Mouse (Mus musculus) right cerebral cortex, postnatal 4 days (tissue): ENCODE results near the gene Lamc1.
"Not testable (repeated sequence)": the region's sequence is repeated elsewhere in the genome, so short reads cannot be mapped to it uniquely, and the experiment has no call there.

Experiments used
- DNase-seq: peaks from one replicate; pipeline ENCODE4 v3.0.0-alpha.2; 2022

Lamc1 gene

GRCm38 (mm10) chr1:153332444-153333295 is at the start of gene Lamc1:
Gene Lamc1, minus strand, starts transcription at chr1:153332786.
- DNase-seq, result peak; percentile 87

- DNase-seq, result no peak
Observed at GRCm38 (mm10) chr1:153380746-153381282, 48.2 kb upstream of the Lamc1 start.

DNA sequence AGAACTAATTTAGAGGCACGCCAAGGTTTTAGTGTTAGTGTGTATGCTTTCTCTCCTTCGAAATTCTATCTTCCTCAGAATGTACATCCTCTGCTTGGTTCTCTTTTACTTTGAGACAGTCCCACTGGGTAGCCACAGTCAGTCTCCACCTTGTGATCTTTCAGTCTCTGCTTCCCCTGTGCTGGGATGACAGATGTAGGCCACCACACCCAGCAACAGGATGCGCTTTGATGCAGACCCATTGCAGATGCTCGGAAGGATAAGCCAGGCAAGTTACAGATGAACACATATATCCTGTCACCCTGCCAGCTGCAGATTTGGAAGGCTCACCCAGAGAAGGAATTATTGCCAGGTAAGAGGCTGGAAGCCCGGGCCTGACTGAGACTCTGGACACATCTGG is 47.2 kb upstream of the Lamc1 start:
- no peak for DNase-seq

GRCm38 (mm10) chr1:153378587-153378986 is 46.0 kb upstream of the Lamc1 start:
- DNase-seq, result no peak

DNA sequence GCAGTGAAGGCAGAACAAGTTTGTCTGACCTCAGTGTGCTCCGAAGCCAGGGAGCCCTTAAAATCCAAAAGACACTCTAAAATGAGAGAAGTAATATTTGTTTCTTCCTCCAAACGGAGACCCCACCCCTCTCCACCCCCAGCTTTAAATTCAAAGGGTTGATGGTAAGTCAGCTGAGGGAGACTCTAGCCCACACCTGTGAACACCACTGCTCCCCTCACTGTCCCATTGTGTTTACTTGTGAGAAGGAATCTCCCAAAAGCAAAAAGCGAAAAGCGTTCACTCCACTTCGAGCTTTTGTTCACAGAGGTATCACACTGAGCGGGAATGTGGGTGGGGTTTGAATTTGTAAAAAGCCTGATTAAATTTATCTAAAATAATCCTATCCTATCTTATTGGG is 43.9 kb upstream of the Lamc1 start:
- DNase-seq, result no peak

GRCm38 (mm10) chr1:153374136-153374535 is 41.5 kb upstream of the Lamc1 start:
- no peak for DNase-seq

- no peak for DNase-seq
Observed at GRCm38 (mm10) chr1:153371846-153372245, 39.3 kb upstream of the Lamc1 start.

GRCm38 (mm10) chr1:153369011-153369410 is 36.4 kb upstream of the Lamc1 start:
- DNase-seq, result no peak

DNA sequence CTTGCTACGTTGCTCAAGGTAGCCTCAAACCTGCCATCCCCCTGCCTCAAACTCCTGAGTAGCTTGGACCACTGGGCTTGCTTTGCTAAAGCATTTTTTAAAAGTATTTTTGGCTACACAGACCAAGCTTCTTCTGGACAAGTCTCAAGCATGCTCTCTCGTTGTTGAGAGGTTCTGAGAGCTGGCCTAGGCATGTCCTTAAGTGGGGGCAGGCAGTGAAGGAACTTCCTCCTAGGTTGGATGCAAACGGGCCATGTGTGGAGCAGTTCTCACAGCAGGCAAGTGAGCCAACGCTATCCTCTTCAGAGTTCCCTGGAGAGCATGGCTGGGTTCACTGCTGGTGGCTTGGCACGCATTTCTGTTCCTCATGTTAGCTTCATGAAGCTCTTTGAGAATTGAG is 34.5 kb upstream of the Lamc1 start:
- no peak for DNase-seq

- DNase-seq, result no peak
Observed at GRCm38 (mm10) chr1:153361926-153362325, 29.3 kb upstream of the Lamc1 start.

- no peak for DNase-seq
Observed at GRCm38 (mm10) chr1:153360556-153360955, 28.0 kb upstream of the Lamc1 start.

DNA sequence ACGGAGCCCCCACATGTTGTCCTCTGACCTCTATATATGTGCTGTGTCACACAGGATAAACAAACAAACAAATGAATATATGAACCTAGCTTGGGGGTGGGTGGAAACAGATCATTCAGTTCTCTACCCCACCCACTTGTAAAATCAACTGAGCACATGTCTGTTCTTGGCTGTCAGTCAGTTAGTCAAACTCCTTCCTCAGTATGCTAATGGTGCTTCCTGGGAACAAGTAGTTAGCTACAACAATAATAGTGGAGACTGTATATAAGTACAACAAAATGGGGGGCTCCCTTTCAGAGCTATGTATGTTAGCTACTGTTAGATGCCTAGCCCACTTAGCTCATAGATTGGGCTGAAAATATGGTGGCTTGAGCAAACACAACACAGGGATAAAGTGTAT is 24.6 kb upstream of the Lamc1 start:
- no peak for DNase-seq

DNA sequence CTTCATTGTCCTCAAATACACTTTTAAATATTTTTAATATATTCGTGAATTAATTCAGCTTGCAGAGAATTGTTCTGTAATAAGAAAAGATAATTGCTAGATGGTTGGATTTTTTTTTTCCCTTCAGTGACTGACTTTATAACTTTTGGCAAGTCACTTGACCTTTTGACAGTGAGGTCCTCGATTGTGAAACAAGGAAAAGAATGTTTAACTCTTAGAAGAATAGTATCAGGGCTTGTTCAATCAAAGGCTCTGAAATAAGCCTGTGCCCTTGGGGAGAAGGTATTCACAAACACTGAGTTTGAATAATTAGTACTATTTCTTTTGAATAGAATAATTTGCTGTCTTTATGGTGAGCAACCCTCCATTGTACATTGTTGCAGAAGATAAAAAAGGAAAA is 21.9 kb upstream of the Lamc1 start:
- no peak for DNase-seq

DNA sequence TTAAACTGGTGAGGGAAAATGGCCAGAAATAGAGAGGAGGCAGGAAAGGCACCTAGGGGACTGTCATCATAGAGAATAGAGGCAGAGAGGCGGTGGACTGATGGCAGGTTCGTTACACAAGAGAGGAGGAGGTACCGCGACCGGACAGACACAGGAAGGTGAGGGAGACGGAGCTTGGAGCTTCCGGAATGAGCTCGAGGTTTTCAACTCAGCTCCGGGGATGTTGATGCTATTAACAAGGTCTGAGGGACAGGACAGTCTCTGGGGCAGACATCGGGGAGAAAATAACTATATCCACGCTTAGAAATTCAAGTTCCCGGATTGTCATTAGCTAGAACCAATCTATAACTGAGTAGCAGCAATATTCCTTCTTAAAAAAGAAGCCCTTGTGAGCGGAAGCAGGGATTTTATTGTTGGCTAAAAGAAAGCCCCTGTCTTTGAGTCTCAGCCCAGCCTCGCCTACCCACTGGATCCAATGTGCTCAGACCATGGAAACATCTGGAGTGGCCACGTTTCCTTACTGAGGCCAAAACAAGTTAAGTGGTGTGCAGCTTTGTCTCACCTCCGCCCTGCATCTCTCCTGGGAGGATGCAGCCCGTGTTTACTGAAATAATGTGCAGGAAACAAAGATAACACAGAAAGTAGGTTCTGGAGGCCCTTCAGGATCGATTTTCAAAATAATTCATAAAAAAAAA is 21.3 kb upstream of the Lamc1 start:
- no peak for DNase-seq

DNA sequence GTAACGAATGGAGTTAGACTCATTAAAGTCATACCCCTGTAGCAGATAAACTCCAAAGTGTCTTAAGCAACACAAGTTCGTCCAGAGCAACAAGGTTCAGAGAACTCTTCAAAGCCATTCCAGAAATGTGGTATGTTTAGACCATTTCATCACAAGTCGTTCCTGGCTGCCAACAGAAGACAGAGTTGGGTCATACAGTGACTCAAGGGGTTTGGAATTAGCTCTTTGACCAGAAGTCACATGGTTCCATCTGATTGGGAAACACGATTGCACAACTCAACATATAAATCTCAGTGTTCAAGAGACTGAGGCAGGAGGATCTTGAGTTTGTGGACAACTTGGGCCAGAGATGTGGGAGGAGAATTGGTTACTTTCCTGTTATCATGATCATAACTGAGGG is 18.4 kb upstream of the Lamc1 start:
- no peak for DNase-seq

- DNase-seq, result no peak
Observed at GRCm38 (mm10) chr1:153347726-153348125, 15.1 kb upstream of the Lamc1 start.

DNA sequence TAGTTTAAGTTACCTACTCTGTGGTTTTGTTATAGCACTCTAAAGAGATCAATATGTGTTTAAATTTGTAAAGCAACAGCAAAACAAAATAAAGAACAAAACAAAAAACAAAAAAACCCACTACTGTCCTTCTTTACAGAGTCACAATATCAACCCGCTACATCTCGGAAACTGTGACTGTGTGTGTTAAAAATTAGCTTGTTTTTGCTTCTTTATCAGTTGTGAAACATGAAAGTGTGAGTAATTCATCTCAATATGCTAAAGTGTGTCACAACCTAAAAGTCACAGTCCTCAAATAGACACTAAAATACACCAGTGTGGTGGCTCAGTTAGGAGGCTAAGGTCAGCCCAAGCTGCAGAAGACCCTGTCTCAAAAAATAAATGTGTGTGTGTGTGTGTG is 14.5 kb upstream of the Lamc1 start:
- no peak for DNase-seq

DNA sequence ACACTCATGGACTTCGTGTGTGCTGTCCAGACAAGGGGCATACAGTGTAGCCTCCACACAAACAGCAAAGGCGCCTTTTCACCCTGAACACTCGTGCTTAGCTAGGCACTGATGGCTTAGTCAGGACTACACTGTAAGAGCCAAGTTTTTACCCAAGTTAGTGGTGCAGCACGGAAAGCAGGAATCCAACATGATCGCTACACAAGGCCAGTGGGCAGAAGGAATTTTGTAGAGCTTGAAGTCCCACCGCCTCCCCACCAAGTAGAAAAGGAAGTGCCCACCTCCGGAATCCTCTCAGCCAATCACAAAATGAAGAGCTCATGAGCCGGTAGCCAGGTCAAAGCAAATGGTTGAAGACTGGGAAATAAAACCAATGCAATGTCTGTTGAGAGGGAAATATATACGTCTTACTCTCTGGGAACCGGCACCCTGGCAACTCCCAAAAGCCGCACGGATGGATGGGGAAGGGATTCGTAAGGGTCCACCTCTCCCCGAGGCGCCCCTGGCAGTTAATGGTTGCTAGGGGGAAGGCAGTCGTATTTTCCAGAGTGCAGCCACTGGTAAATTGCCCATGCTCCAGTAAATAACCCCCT is 13.2 kb upstream of the Lamc1 start:
- no peak for DNase-seq

DNA sequence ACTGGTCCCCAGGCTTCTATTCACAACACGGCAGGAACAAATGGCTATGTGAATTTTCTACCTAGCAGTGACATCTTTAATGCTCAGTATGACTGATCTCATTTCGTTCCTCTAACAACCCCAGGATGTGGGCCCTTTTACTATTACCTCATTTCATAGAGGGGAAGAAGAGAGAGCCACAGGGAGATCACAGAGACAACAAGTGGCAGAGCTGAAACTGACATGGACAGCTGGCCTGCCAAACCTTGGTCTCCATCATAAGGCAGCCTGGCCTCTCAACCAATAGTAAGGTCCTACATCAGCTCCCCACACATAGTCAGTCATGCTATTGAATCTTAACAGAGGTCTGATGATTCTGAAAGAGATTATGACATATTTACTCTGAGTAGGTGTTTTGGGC is 12.4 kb upstream of the Lamc1 start:
- DNase-seq, result no peak

DNA sequence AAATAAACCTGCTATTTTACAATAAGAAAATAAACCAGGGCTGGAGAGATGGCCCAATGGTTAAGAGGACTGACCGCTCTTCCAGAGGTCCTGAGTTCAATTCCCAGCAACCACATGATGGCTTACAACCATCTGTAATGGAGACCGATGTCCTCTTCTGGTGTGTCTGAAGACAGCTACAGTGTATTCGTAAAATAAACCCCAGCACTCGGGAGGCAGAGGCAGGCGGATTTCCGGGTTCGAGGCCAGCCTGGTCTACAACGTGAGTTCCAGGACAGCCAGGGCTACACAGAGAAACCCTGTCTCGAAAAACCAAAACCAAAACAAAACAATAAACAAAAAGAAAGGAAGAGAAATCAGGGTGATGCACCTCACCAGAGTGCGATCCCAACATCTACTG is 2.9 kb upstream of the Lamc1 start:
- DNase-seq, result not testable (repeated sequence)

- DNase-seq, result no peak
Observed at GRCm38 (mm10) chr1:153333296-153334121, 923 bp upstream of the Lamc1 start.

GRCm38 (mm10) chr1:153331796-153332443 is 666 bp downstream of the Lamc1 start:
- peak; percentile 36 for DNase-seq
